Mouse (Mus musculus): ENCODE measurements around the gene Usp19. TPM values are rescaled to one million over a fixed set of nuclear protein-coding genes. Genes with fewer than 3 reads are reported as not detected.

The Usp19 gene
- polyA plus RNA-seq, 3 experiments from 2014 or later, result 15.7 to 18.4 (median 18.4) TPM

- ATAC-seq, result no peak
Observed at GRCm38 (mm10) chr9:108499231-108499630, 8.8 kb downstream of the Usp19 start.

GRCm38 (mm10) chr9:108499943-108500342, 9.5 kb downstream of the Usp19 start:
- no peak for ATAC-seq

GRCm38 (mm10) chr9:108506901-108507300, 16.5 kb downstream of the Usp19 start:
- no peak for ATAC-seq

- ATAC-seq, result peak; percentile 100
Observed at GRCm38 (mm10) chr9:108507619-108508434, 17.4 kb downstream of the Usp19 start, which contains the start of gene Qars. Gene Qars (plus strand): TSS chr9:108507706.

GRCm38 (mm10) chr9:108508776-108509175, 18.4 kb downstream of the Usp19 start:
- ATAC-seq, result no peak

- ATAC-seq, result peak; percentile 92
Observed at GRCm38 (mm10) chr9:108516380-108517251, 26.2 kb downstream of the Usp19 start, which contains the start of gene Qrich1. Gene Qrich1 (plus strand): TSS chr9:108516806.

GRCm38 (mm10) chr9:108517253-108517930, 27.0 kb downstream of the Usp19 start:
- peak; percentile 40 for ATAC-seq

GRCm38 (mm10) chr9:108517931-108518332, 27.5 kb downstream of the Usp19 start:
- ATAC-seq, result peak; percentile 37

GRCm38 (mm10) chr9:108521604-108522003, 31.2 kb downstream of the Usp19 start:
- no peak for ATAC-seq

- no peak for ATAC-seq
Observed at GRCm38 (mm10) chr9:108523341-108523740, 32.9 kb downstream of the Usp19 start.

GRCm38 (mm10) chr9:108525400-108525799, 35.0 kb downstream of the Usp19 start:
- ATAC-seq, result no peak

- ATAC-seq, result no peak
Observed at GRCm38 (mm10) chr9:108530954-108531353, 40.6 kb downstream of the Usp19 start.

GRCm38 (mm10) chr9:108531496-108531895, 41.1 kb downstream of the Usp19 start:
- no peak for ATAC-seq

GRCm38 (mm10) chr9:108540846-108541245, 50.4 kb downstream of the Usp19 start:
- peak; percentile 77 for ATAC-seq

GRCm38 (mm10) chr9:108545986-108546385, 55.6 kb downstream of the Usp19 start:
- ATAC-seq, result no peak

GRCm38 (mm10) chr9:108546875-108547274, 56.5 kb downstream of the Usp19 start:
- ATAC-seq, result no peak

Other genes starting within 250 kb of the Usp19 start
- 1 to 10 TPM; 1.6 to 3.2 (median 2.2) TPM for gene Dag1, start 226.6 kb upstream of the Usp19 start, polyA plus RNA-seq (2017; shearing (Covaris generic))
- gene Nicn1, start 200.2 kb upstream of the Usp19 start, polyA plus RNA-seq (2017; shearing (Covaris generic)), result 1 to 10 TPM; 1.2 to 2.6 (median 1.6) TPM
- gene Amt, start 193.7 kb upstream of the Usp19 start, polyA plus RNA-seq (2017; shearing (Covaris generic)), result 1 to 10 TPM in 2 of 3 experiments, under 1 TPM in 1; 0.18 to 1.3 (median 1.1) TPM
- 100 to 1,000 TPM; 323 to 459 (median 386) TPM for gene Rhoa, start 184.5 kb upstream of the Usp19 start, polyA plus RNA-seq (2017; shearing (Covaris generic))
- 10 to 100 TPM in 2 of 3 experiments, 1 to 10 TPM in 1; 9.6 to 17.6 (median 14.8) TPM for gene Tcta, start 184.4 kb upstream of the Usp19 start, polyA plus RNA-seq (2017; shearing (Covaris generic))
- gene Gpx1, start 151.7 kb upstream of the Usp19 start, polyA plus RNA-seq (2017; shearing (Covaris generic)), result 100 to 1,000 TPM; 489 to 506 (median 494) TPM
- gene Usp4, start 142.7 kb upstream of the Usp19 start, polyA plus RNA-seq (2017; shearing (Covaris generic)), result 100 to 1,000 TPM in 2 of 3 experiments, 10 to 100 TPM in 1; 91.3 to 131 (median 111) TPM
- gene 1700102P08Rik, start 97.8 kb upstream of the Usp19 start, polyA plus RNA-seq (2017; shearing (Covaris generic)), result 1 to 10 TPM in 2 of 3 experiments, under 1 TPM in 1; 0.78 to 2.2 (median 1.0) TPM
- gene Ccdc36, start 62.1 kb upstream of the Usp19 start, polyA plus RNA-seq (2017; shearing (Covaris generic)), result not detected
- gene BC048562, start 54.1 kb upstream of the Usp19 start, polyA plus RNA-seq (2017; shearing (Covaris generic)), result not detected
- 10 to 100 TPM; 22.9 to 28.1 (median 27.5) TPM for gene Ccdc71, start 30.1 kb upstream of the Usp19 start, polyA plus RNA-seq (2017; shearing (Covaris generic))
- 1 to 10 TPM in 2 of 3 experiments, under 1 TPM in 1; 0.94 to 1.9 (median 1.6) TPM for gene Klhdc8b, start 29.0 kb upstream of the Usp19 start, polyA plus RNA-seq (2017; shearing (Covaris generic))
- under 1 TPM in 2 of 3 experiments, not detected in 1; 0.06 to 0.08 TPM for gene Lamb2, start 10.9 kb upstream of the Usp19 start, polyA plus RNA-seq (2017; shearing (Covaris generic))
- 100 to 1,000 TPM; 123 to 167 (median 155) TPM for gene Qars, start 17.1 kb downstream of the Usp19 start, polyA plus RNA-seq (2017; shearing (Covaris generic))
- 10 to 100 TPM; 68.0 to 91.8 (median 70.4) TPM for gene Qrich1, start 26.2 kb downstream of the Usp19 start, polyA plus RNA-seq (2017; shearing (Covaris generic))
- gene Impdh2, start 69.7 kb downstream of the Usp19 start, polyA plus RNA-seq (2017; shearing (Covaris generic)), result 100 to 1,000 TPM; 132 to 143 (median 137) TPM
- 10 to 100 TPM; 63.9 to 75.7 (median 73.9) TPM for gene Ndufaf3, start 76.8 kb downstream of the Usp19 start, polyA plus RNA-seq (2017; shearing (Covaris generic))
- 10 to 100 TPM; 47.6 to 79.7 (median 68.7) TPM for gene Dalrd3, start 79.3 kb downstream of the Usp19 start, polyA plus RNA-seq (2017; shearing (Covaris generic))
- gene Wdr6, start 88.1 kb downstream of the Usp19 start, polyA plus RNA-seq (2017; shearing (Covaris generic)), result 10 to 100 TPM; 25.4 to 32.5 (median 28.0) TPM
- 10 to 100 TPM in 1 of 3 experiments, 1 to 10 TPM in 2; 5.6 to 10.9 (median 7.5) TPM for gene P4htm, start 107.1 kb downstream of the Usp19 start, polyA plus RNA-seq (2017; shearing (Covaris generic))
- 10 to 100 TPM; 55.7 to 65.6 (median 62.7) TPM for gene Arih2, start 158.8 kb downstream of the Usp19 start, polyA plus RNA-seq (2017; shearing (Covaris generic))
- 10 to 100 TPM; 41.0 to 53.4 (median 48.2) TPM for gene Slc25a20, start 171.5 kb downstream of the Usp19 start, polyA plus RNA-seq (2017; shearing (Covaris generic))
- gene Prkar2a, start 198.7 kb downstream of the Usp19 start, polyA plus RNA-seq (2017; shearing (Covaris generic)), result 10 to 100 TPM in 1 of 3 experiments, 1 to 10 TPM in 2; 7.7 to 11.9 (median 9.2) TPM